Mouse (Mus musculus): ENCODE results near the gene Plcb1. TPM values are rescaled to one million over a fixed set of nuclear protein-coding genes. Genes with fewer than 3 reads are reported as not detected.

Gene Plcb1
- polyA plus RNA-seq, 1 experiment from 2014 or later = 7.9 TPM

DNA sequence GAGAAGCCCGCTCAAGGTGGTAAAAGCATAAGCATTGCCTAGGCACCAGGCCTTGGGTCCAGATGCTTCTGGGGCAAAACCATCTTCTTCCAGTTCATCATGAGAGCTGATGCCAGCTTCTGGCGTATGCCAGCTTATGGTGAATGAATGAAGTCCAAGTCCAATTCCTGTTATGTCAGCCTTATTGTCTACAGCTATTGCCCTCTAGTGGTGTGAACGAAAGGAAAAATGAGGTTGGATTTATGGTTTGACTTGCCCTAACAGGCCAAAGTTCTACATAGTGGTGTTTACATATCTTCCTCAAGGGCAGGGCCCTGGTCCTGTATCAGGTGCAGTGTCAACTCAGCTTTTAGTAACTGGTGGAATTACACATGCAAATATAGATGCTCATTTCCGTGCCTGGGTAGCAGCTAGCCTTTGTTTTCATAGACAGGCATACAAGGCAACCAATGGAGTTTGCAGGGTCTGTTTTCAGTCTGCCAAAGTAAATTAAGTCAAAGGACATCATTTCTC, 138.3 kb downstream of the Plcb1 start:
- ATAC-seq = no peak; the same call in 1 of the 2 replicates
- Histone ChIP-seq H3K4me2 (ENCODE audit: low read depth, low read length) (no peak overlapping the region), H3K9ac (replicated peaks) (no peak overlapping the region), H3K4me3 (ENCODE audit: low read depth, low read length) (no peak overlapping the region), H3K4me1 (ENCODE audit: insufficient read depth) (peaks cover 3% of the 10 kb centered on the region; the same call in 1 of the 2 replicates), H3K9me3 (ENCODE audit: low read length) (no peaks in the 10 kb centered on the region), H3K36me3 (replicated peaks; ENCODE audit: insufficient read depth, low read length) (no peaks in the 10 kb centered on the region), H3K27me3 (ENCODE audit: insufficient read depth, low read length) (no peaks in the 10 kb centered on the region), H3K27ac (ENCODE audit: low read depth) (no peak overlapping the region)
- 76% methylated on average over 4 of the region's 4 CpGs for WGBS (ENCODE audit: insufficient replicate concordance)
- TF ChIP-seq CTCF (IDR thresholded peaks at IDR 0.05; ENCODE audit: low read depth) = no peak; the same call in 1 of the 2 replicates
- TF ChIP-seq EP300 (IDR thresholded peaks at IDR 0.05; ENCODE audit: low read depth) = no peak
- no peak for DNase-seq

DNA sequence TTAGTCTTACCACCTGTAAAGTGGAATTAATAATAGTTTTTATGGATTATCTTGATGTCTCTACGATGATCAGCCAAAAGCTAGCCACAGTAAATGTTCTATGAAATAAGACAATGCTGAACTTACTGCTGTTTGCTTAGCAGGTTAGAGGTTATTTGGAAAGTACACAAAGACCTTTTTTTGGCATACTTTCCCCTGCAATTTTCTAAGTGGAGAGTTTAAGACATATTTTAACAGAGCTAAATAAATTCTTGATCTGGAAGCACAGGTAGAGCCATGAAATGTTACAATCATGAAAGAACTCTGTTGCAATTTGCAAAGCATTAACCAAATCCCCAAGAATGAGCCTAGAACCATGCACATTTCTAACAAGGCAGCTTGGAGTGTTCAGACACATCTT, 140.4 kb downstream of the Plcb1 start:
- DNase-seq (no peak), ATAC-seq (no peak)
- Histone ChIP-seq H3K4me3 (ENCODE audit: low read depth, low read length) (no peak overlapping the region), H3K4me2 (ENCODE audit: low read depth, low read length) (no peak overlapping the region), H3K4me1 (ENCODE audit: insufficient read depth) (peaks cover 6% of the 10 kb centered on the region), H3K9ac (replicated peaks) (no peak overlapping the region), H3K9me3 (ENCODE audit: low read length) (no peaks in the 10 kb centered on the region), H3K36me3 (replicated peaks; ENCODE audit: insufficient read depth, low read length) (no peaks in the 10 kb centered on the region), H3K27me3 (ENCODE audit: insufficient read depth, low read length) (no peaks in the 10 kb centered on the region), H3K27ac (ENCODE audit: low read depth) (no peak overlapping the region)
- 36% methylated on average over 1 of the region's 1 CpGs for WGBS (ENCODE audit: insufficient replicate concordance)
- TF ChIP-seq EP300 (IDR thresholded peaks at IDR 0.05; ENCODE audit: low read depth) = no peak

DNA sequence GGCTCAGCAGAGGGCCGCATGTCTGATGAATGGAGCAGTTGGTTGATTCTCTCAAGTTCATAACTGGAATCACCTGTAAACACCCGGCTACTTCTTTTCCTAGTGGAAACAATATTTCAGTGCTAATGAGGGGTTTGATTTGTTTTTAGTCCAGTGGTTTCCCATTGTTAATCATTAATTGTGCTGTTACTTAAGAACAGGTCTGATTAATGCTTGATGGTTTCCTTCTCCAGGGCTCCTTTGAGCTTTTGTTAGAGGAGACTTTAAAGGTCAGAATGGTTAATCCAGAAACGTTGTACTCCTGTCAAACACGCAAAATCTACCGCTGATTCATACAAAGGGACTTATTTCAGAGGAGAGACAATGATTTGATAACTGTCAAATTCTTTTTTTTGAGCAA, 141.2 kb downstream of the Plcb1 start:
- 56% methylated on average over 5 of the region's 5 CpGs for WGBS (ENCODE audit: insufficient replicate concordance)
- no peak for DNase-seq
- no peak for ATAC-seq
- H3K4me2 ChIP-seq (ENCODE audit: low read depth, low read length) = no peak overlapping the region
- H3K4me3 ChIP-seq (ENCODE audit: low read depth, low read length) = no peak overlapping the region
- TF ChIP-seq CTCF (IDR thresholded peaks at IDR 0.05; ENCODE audit: low read depth) (no peak), EP300 (IDR thresholded peaks at IDR 0.05; ENCODE audit: low read depth) (no peak)
- H3K27ac ChIP-seq (ENCODE audit: low read depth) = no peak overlapping the region
- H3K36me3 ChIP-seq (replicated peaks; ENCODE audit: insufficient read depth, low read length) = no peaks in the 10 kb centered on the region
- H3K9me3 ChIP-seq (ENCODE audit: low read length) = no peaks in the 10 kb centered on the region
- H3K4me1 ChIP-seq (ENCODE audit: insufficient read depth) = peaks cover 10% of the 10 kb centered on the region
- no peaks in the 10 kb centered on the region for H3K27me3 ChIP-seq (ENCODE audit: insufficient read depth, low read length)
- H3K9ac ChIP-seq (replicated peaks) = no peak overlapping the region

GRCm38 (mm10) chr2:134929452-134929851, 143.6 kb downstream of the Plcb1 start:
- Histone ChIP-seq H3K9ac (replicated peaks) (no peak overlapping the region), H3K9me3 (ENCODE audit: low read length) (no peaks in the 10 kb centered on the region), H3K27me3 (ENCODE audit: insufficient read depth, low read length) (no peaks in the 10 kb centered on the region), H3K27ac (ENCODE audit: low read depth) (no peak overlapping the region), H3K4me3 (ENCODE audit: low read depth, low read length) (no peak overlapping the region), H3K36me3 (replicated peaks; ENCODE audit: insufficient read depth, low read length) (no peaks in the 10 kb centered on the region), H3K4me2 (ENCODE audit: low read depth, low read length) (no peak overlapping the region), H3K4me1 (ENCODE audit: insufficient read depth) (peaks cover 12% of the 10 kb centered on the region)
- no peak for DNase-seq
- no peak for TF ChIP-seq EP300 (IDR thresholded peaks at IDR 0.05; ENCODE audit: low read depth)
- no peak for ATAC-seq

DNA sequence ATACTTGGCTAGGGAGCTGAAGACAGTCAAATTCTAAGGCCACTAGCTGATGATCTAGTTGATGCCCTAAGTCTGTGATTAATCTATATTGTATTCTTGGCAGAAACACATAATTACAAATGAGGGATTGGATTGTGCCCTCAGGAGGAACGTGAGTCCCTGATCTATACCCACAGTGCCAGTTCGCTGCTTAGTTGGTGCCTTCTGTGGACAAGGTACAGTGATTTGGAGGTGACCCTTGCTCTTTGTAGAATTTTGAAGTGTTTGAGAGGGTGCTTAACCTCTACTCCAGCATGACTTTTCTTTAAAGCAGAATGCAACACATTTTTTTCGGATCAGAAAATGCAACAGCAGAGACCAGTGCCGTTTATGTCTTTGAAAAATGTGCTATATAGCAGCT, 145.1 kb downstream of the Plcb1 start:
- H3K9me3 ChIP-seq (ENCODE audit: low read length) = no peaks in the 10 kb centered on the region
- no peak for ATAC-seq
- peaks cover 12% of the 10 kb centered on the region for H3K4me1 ChIP-seq (ENCODE audit: insufficient read depth)
- no peaks in the 10 kb centered on the region for H3K27me3 ChIP-seq (ENCODE audit: insufficient read depth, low read length)
- H3K9ac ChIP-seq (replicated peaks) = no peak overlapping the region
- H3K4me3 ChIP-seq (ENCODE audit: low read depth, low read length) = no peak overlapping the region
- H3K4me2 ChIP-seq (ENCODE audit: low read depth, low read length) = no peak overlapping the region
- H3K27ac ChIP-seq (ENCODE audit: low read depth) = no peak overlapping the region
- H3K36me3 ChIP-seq (replicated peaks; ENCODE audit: insufficient read depth, low read length) = no peaks in the 10 kb centered on the region
- WGBS (ENCODE audit: insufficient replicate concordance) = 66% methylated on average over 4 of the region's 4 CpGs
- TF ChIP-seq EP300 (IDR thresholded peaks at IDR 0.05; ENCODE audit: low read depth) (no peak), CTCF (IDR thresholded peaks at IDR 0.05; ENCODE audit: low read depth) (no peak)
- no peak for DNase-seq

- 58% methylated on average over 5 of the region's 5 CpGs for WGBS (ENCODE audit: insufficient replicate concordance)
- no peak for TF ChIP-seq EP300 (IDR thresholded peaks at IDR 0.05; ENCODE audit: low read depth)
- no peak for TF ChIP-seq CTCF (IDR thresholded peaks at IDR 0.05; ENCODE audit: low read depth)
- H3K9me3 ChIP-seq (ENCODE audit: low read length) = no peaks in the 10 kb centered on the region
- H3K27me3 ChIP-seq (ENCODE audit: insufficient read depth, low read length) = no peaks in the 10 kb centered on the region
- H3K4me3 ChIP-seq (ENCODE audit: low read depth, low read length) = no peak overlapping the region; the same call in 1 of the 2 replicates
- H3K4me2 ChIP-seq (ENCODE audit: low read depth, low read length) = peak overlapping the region; percentile 46; the same call in 1 of the 2 replicates
- H3K27ac ChIP-seq (ENCODE audit: low read depth) = peak overlapping the region; percentile 58
- H3K36me3 ChIP-seq (replicated peaks; ENCODE audit: insufficient read depth, low read length) = no peaks in the 10 kb centered on the region
- peaks cover 12% of the 10 kb centered on the region for H3K4me1 ChIP-seq (ENCODE audit: insufficient read depth)
- ATAC-seq (peak; percentile 73), DNase-seq (no peak)
- no peak overlapping the region for H3K9ac ChIP-seq (replicated peaks)
Observed at GRCm38 (mm10) chr2:134931756-134932421, 146.0 kb downstream of the Plcb1 start.
